Mouse (Mus musculus) lung, embryonic 16.5 days (tissue): ENCODE measurements around the gene Gatad2b. TPM values are rescaled to one million over a fixed set of nuclear protein-coding genes. Genes with fewer than 3 reads are reported as not detected.

ENCODE experiments used
- ATAC-seq: fragments of 200-750 bp; cut with Nextera tagmentation; 2 replicates; pipeline ENCODE4 v1.8.0; 2017; ENCODE audit warnings: low read depth, mild to moderate bottlenecking, moderate library complexity
- H3K27ac ChIP-seq: fragments of 300-500 bp; sonication (generic); 2 replicates; pipeline ENCODE4 v1.5.1; 2014; ENCODE audit warnings: mild to moderate bottlenecking, control low read depth, low read length
- H3K27me3 ChIP-seq: fragments of 300-500 bp; sonication (generic); 2 replicates; pipeline ENCODE4 v1.6.1; 2014; ENCODE audit warnings: low read depth, low read length, mixed read lengths; ENCODE audit not compliant: control insufficient read depth, insufficient read depth
- H3K36me3 ChIP-seq: fragments of 300-500 bp; sonication (generic); 2 replicates; pipeline ENCODE4 v1.6.1; 2014; ENCODE audit warnings: low read length; ENCODE audit not compliant: control insufficient read depth, insufficient read depth
- H3K4me1 ChIP-seq: fragments of 300-500 bp; sonication (generic); replicated peaks from 2 replicates; pipeline ENCODE4 v1.6.1; 2014; ENCODE audit warnings: low read length, mixed read lengths; ENCODE audit not compliant: control insufficient read depth, insufficient read depth
- H3K4me2 ChIP-seq: fragments of 300-500 bp; sonication (generic); 2 replicates; pipeline ENCODE4 v1.6.1; 2014; ENCODE audit warnings: low read depth, low read length, control low read depth
- H3K4me3 ChIP-seq: fragments of 300-500 bp; sonication (generic); 2 replicates; pipeline ENCODE4 v1.5.1; 2014; ENCODE audit warnings: mild to moderate bottlenecking, low read length, control low read depth
- H3K9ac ChIP-seq: fragments of 300-500 bp; sonication (generic); 2 replicates; pipeline ENCODE4 v1.6.1; 2014; ENCODE audit warnings: low read length, control low read depth
- H3K9me3 ChIP-seq: fragments of 300-500 bp; sonication (generic); 2 replicates; pipeline ENCODE4 v1.6.1; 2016; ENCODE audit warnings: low read length; ENCODE audit not compliant: control insufficient read depth
- WGBS: fragments of 180-500 bp; shearing (Covaris S2); extraction: QIAGEN DNeasy Blood & Tissue Kit; methylation state at CpG from one replicate; pipeline ENCODE4 v1.1.7; 2014; 5-methylcytosine and 5-hydroxymethylcytosine counted together
- polyA plus RNA-seq: library from polyadenylated mRNA; unstranded; fragments of >200 nt; fragmentation: Nextera tagmentation; extraction: Ambion mirVana; gene quantifications from 2 replicates; pipeline ENCODE4 v1.2.1, GENCODE M21; 2015

Gatad2b gene
- polyA plus RNA-seq, 1 experiment from 2014 or later, result 11.4 TPM

DNA sequence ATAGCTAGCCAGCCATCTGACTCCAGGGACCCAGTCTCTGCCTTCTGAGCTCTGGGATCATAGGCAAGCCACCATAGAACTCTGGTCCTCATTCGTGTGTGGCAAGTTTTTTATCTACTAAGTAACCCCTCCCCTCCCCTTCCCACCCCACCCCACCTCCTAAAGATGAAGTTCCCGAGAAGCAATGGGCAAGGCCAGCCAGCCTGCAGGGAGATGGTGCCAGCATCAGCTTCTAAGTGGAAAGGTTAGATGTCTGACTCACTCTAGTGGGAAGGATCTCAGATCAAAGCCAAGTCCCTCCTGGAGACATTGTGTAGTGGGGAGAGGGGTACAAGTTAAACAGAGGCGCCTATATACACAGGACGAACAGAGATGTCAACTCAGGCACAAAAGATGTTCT, 98.0 kb downstream of the Gatad2b start:
- H3K27me3 ChIP-seq, result no peaks in the 10 kb centered on the region
- H3K27ac ChIP-seq, result no peak overlapping the region
- peaks cover 30% of the 10 kb centered on the region for H3K4me1 ChIP-seq
- no peak overlapping the region for H3K9ac ChIP-seq
- no peak for ATAC-seq
- H3K9me3 ChIP-seq, result no peaks in the 10 kb centered on the region
- 43% methylated on average over 4 of the region's 4 CpGs for WGBS
- peaks cover 33% of the 10 kb centered on the region for H3K36me3 ChIP-seq
- no peak overlapping the region for H3K4me2 ChIP-seq
- H3K4me3 ChIP-seq, result no peak overlapping the region

- no peaks in the 10 kb centered on the region for H3K27me3 ChIP-seq
- H3K27ac ChIP-seq, result no peak overlapping the region
- H3K9me3 ChIP-seq, result no peaks in the 10 kb centered on the region
- no peak overlapping the region for H3K4me3 ChIP-seq
- 82% methylated on average over 8 of the region's 8 CpGs for WGBS
- peaks cover 40% of the 10 kb centered on the region for H3K36me3 ChIP-seq
- no peak overlapping the region for H3K4me2 ChIP-seq
- no peak for ATAC-seq
- H3K4me1 ChIP-seq, result peaks cover 30% of the 10 kb centered on the region
- no peak overlapping the region for H3K9ac ChIP-seq
Measured at GRCm38 (mm10) chr3:90391941-90392340, 99.0 kb downstream of the Gatad2b start.

DNA sequence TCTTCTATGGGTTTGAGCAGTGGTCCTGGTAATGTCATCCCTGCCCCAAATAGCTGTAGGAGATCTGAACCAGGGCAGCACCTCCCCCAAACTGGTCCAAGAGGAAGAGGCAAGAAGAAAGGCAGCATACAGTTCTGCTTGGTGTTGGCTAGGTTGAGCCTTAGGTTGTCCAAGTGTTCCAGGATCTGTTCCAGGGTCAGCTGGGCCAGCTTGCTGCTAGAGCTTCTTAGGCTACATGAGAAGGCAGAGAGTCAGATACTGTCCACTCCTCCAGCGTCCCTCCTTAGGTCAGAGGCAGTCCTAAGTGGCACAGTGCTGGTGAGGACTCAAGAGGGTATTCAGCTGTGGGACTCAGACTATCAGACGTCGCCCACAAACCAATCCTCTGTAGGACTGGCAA, 99.7 kb downstream of the Gatad2b start:
- H3K27me3 ChIP-seq, result no peaks in the 10 kb centered on the region
- ATAC-seq, result no peak
- H3K4me2 ChIP-seq, result no peak overlapping the region
- no peaks in the 10 kb centered on the region for H3K9me3 ChIP-seq
- H3K4me3 ChIP-seq, result no peak overlapping the region
- H3K9ac ChIP-seq, result no peak overlapping the region
- 89% methylated on average over 3 of the region's 3 CpGs for WGBS
- H3K4me1 ChIP-seq, result peaks cover 24% of the 10 kb centered on the region
- H3K27ac ChIP-seq, result no peak overlapping the region
- H3K36me3 ChIP-seq, result peaks cover 40% of the 10 kb centered on the region

DNA sequence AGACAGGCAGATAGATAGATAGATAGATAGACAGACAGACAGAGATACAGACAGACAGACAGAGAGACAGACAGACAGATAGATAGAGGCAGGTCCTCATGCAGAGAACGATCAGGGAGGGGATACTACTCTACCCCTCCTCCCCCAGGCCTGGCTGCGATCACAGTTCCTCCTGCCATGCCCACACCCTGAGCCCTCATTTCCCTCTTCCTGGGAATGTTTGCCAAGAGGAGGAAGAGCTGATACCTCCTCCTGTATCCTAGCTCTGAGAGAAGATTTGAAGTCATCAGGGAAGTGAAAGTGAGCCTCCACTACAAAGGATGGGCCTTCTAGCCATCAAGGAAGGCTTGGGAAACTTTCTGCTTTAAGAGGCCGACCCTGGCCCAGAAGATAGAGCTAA, 102.7 kb downstream of the Gatad2b start:
- ATAC-seq, result no peak
- peaks cover 4% of the 10 kb centered on the region for H3K4me1 ChIP-seq
- no peaks in the 10 kb centered on the region for H3K27me3 ChIP-seq
- peaks cover 52% of the 10 kb centered on the region for H3K36me3 ChIP-seq
- 66% methylated on average over 3 of the region's 3 CpGs for WGBS
- no peak overlapping the region for H3K4me2 ChIP-seq
- H3K4me3 ChIP-seq, result no peak overlapping the region
- no peaks in the 10 kb centered on the region for H3K9me3 ChIP-seq
- H3K27ac ChIP-seq, result no peak overlapping the region
- H3K9ac ChIP-seq, result no peak overlapping the region

- Histone ChIP-seq H3K4me3 (no peak overlapping the region), H3K4me1 (no peaks in the 10 kb centered on the region), H3K27ac (no peak overlapping the region), H3K4me2 (no peak overlapping the region), H3K9me3 (no peaks in the 10 kb centered on the region), H3K27me3 (no peaks in the 10 kb centered on the region), H3K36me3 (peaks cover 62% of the 10 kb centered on the region), H3K9ac (no peak overlapping the region)
- ATAC-seq, result no peak
- WGBS, result 59% methylated on average over 4 of the region's 4 CpGs
Measured at GRCm38 (mm10) chr3:90400993-90401392, 108.0 kb downstream of the Gatad2b start.

GRCm38 (mm10) chr3:90404121-90404520, 111.1 kb downstream of the Gatad2b start:
- ATAC-seq, result no peak
- Histone ChIP-seq H3K4me2 (no peak overlapping the region), H3K4me1 (no peaks in the 10 kb centered on the region), H3K4me3 (no peak overlapping the region), H3K36me3 (peaks cover 76% of the 10 kb centered on the region), H3K27me3 (no peaks in the 10 kb centered on the region), H3K9ac (no peak overlapping the region), H3K9me3 (no peaks in the 10 kb centered on the region), H3K27ac (no peak overlapping the region)
- 90% methylated on average over 3 of the region's 3 CpGs for WGBS

DNA sequence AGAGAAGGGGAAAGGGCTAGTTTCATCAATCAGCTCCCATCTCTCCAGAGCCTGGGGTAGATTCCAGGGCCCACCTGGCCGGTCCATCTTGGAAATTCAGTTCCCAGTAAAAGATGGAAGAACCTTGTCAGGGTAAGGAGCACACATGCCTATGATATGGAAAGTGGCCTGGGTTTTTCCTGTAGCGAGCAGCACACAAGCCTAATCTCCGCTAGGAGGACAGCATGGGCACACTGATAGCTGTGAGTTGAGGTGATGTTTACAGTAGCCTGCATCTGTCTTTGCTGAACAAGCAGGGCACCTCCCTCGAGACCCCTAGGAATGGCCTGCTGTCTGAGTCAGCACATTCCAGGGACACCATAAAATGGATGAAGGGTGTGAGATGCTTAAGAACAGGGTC, 111.6 kb downstream of the Gatad2b start:
- ATAC-seq, result no peak
- WGBS, result 71% methylated on average over 4 of the region's 4 CpGs
- no peak overlapping the region for H3K27ac ChIP-seq
- peaks cover 76% of the 10 kb centered on the region for H3K36me3 ChIP-seq
- H3K9ac ChIP-seq, result no peak overlapping the region
- H3K4me1 ChIP-seq, result no peaks in the 10 kb centered on the region
- no peaks in the 10 kb centered on the region for H3K9me3 ChIP-seq
- H3K27me3 ChIP-seq, result no peaks in the 10 kb centered on the region
- H3K4me2 ChIP-seq, result no peak overlapping the region
- no peak overlapping the region for H3K4me3 ChIP-seq

DNA sequence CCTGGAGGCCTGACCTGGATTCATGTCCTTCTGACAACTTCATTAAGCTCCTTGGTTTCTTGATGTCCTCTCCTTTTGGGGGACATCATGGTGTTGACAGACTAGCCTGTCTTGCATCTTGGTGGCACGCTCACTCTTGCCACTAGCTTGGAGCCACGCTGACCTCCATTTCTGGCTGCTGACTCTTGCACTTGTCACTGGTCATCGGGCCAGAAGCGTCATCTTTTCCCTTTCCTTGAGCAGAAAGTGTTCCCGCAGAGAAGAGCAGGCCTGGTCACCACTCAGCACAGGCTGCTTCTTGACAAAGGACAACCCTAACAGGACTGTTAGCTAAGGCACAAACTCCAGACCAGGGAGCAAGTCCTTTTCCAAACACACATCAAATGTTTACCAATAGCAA, 113.4 kb downstream of the Gatad2b start:
- WGBS, result 94% methylated on average over 5 of the region's 5 CpGs
- H3K4me3 ChIP-seq, result no peak overlapping the region
- ATAC-seq, result no peak

DNA sequence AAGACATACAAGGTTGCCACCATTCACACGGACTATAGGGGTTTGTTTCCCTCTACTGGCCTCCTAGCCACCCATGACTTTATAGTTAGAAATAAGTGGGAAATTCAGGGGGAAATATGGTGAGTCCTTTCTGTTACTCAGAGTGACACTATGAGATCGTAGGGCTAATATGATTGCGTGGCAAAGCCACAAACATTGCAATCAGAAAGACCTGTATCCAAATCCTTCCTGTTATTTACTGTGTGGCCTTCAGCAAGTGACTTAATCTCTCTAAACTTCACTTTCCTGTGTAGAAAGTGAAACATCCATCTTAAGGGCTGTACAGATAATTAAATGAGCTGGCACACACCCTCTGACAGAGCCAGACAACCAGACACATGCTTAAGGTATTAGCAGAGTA, 115.7 kb downstream of the Gatad2b start:
- Histone ChIP-seq H3K9ac (no peak overlapping the region), H3K27me3 (no peaks in the 10 kb centered on the region), H3K36me3 (peaks cover 48% of the 10 kb centered on the region), H3K4me1 (peaks cover 6% of the 10 kb centered on the region), H3K4me3 (no peak overlapping the region), H3K27ac (no peak overlapping the region), H3K4me2 (no peak overlapping the region), H3K9me3 (no peaks in the 10 kb centered on the region)
- ATAC-seq, result no peak
- WGBS, result 87% methylated on average over 3 of the region's 3 CpGs

More for the DNA sequence above, 113.4 kb downstream of the Gatad2b start:
- Histone ChIP-seq H3K9ac (no peak overlapping the region), H3K9me3 (no peaks in the 10 kb centered on the region), H3K27me3 (no peaks in the 10 kb centered on the region), H3K27ac (no peak overlapping the region), H3K4me1 (no peaks in the 10 kb centered on the region), H3K4me2 (no peak overlapping the region), H3K36me3 (peaks cover 69% of the 10 kb centered on the region)
